Mouse (Mus musculus) liver, adult 2 months (tissue): ENCODE results near the gene Nek7. TPM values are rescaled to one million over a fixed set of nuclear protein-coding genes. Genes with fewer than 3 reads are reported as not detected.

Experiments used
- DNase-seq: peaks from one replicate; pipeline ENCODE4 v3.0.0-alpha.2; 2011; ENCODE audit warnings: low read depth, low spot score; ENCODE audit errors: extremely low read depth
- H3K27ac ChIP-seq: fragments of 200-500 bp; replicated peaks from 2 replicates; pipeline ENCODE4 v1.5.1; 2012; ENCODE audit warnings: low read depth, mild to moderate bottlenecking, control low read depth, inconsistent platforms, low read length; ENCODE audit not compliant: insufficient read depth
- H3K27me3 ChIP-seq: fragments of 200-500 bp; 2 replicates; pipeline ENCODE4 v1.6.1; 2012; ENCODE audit warnings: mild to moderate bottlenecking, moderate library complexity, low read length, inconsistent platforms; ENCODE audit not compliant: control insufficient read depth, insufficient read depth
- H3K36me3 ChIP-seq: fragments of 200-500 bp; 2 replicates; pipeline ENCODE4 v1.6.1; 2012; ENCODE audit warnings: low read length, inconsistent platforms; ENCODE audit not compliant: control insufficient read depth, insufficient read depth
- H3K4me1 ChIP-seq: fragments of 200-500 bp; 2 replicates; pipeline ENCODE4 v1.6.1; 2011; ENCODE audit warnings: low read length; ENCODE audit not compliant: control insufficient read depth, insufficient read depth
- H3K4me3 ChIP-seq: fragments of 200-500 bp; 2 replicates; pipeline ENCODE4 v1.5.1; 2011; ENCODE audit warnings: low read depth, mild to moderate bottlenecking, control low read depth, low read length, moderate library complexity; ENCODE audit not compliant: insufficient read depth
- H3K79me2 ChIP-seq: fragments of 200-500 bp; 2 replicates; pipeline ENCODE4 v1.6.1; 2012; ENCODE audit warnings: inconsistent platforms, mild to moderate bottlenecking, low read length, moderate library complexity; ENCODE audit not compliant: control insufficient read depth, insufficient read depth
- H3K9ac ChIP-seq: fragments of 200-500 bp; 2 replicates; pipeline ENCODE4 v1.6.1; 2012; ENCODE audit warnings: low read depth, mild to moderate bottlenecking, control low read depth, inconsistent platforms, low read length
- CTCF ChIP-seq: fragments of 200-500 bp; IDR thresholded peaks from 2 replicates; pipeline ENCODE4 v1.5.1; 2011; ENCODE audit warnings: low read depth, low read length, control low read depth
- POLR2A ChIP-seq: fragments of 200-500 bp; IDR thresholded peaks from 2 replicates; pipeline ENCODE4 v1.6.1; 2011; ENCODE audit warnings: low read length, control low read depth; ENCODE audit not compliant: insufficient read depth; ENCODE audit errors: extremely low read depth
- WGBS: fragments of 180-500 bp; shearing (Covaris S2); methylation state at CpG from one replicate; pipeline ENCODE4 v1.1.7; 2018; 5-methylcytosine and 5-hydroxymethylcytosine counted together
- polyA plus RNA-seq: library from polyadenylated mRNA; depleted of rRNA; stranded (reverse); fragments of >200 nt; gene quantifications from 2 replicates; pipeline ENCODE4 v1.2.3, GENCODE M21; 2012
- total RNA-seq: library from RNA; depleted of rRNA; stranded (reverse); fragments of >200 nt; gene quantifications from 2 replicates; pipeline ENCODE4 v1.2.3, GENCODE M21; 2014

Nek7 gene
- total and polyA plus RNA-seq, 2 experiments: 6.3 to 31.5 TPM

- DNase-seq: peak; percentile 12
- 49% methylated on average over 1 of the region's 1 CpGs for WGBS
- Histone ChIP-seq H3K79me2 (no peaks in the 10 kb centered on the region), H3K4me1 (peaks cover 2% of the 10 kb centered on the region), H3K36me3 (no peaks in the 10 kb centered on the region), H3K27me3 (no peaks in the 10 kb centered on the region), H3K4me3 (no peak overlapping the region), H3K27ac (no peak overlapping the region), H3K9ac (no peak overlapping the region)
- TF ChIP-seq CTCF (no peak), POLR2A (no peak)
These were observed 3.9 kb upstream of the Nek7 start for GRCm38 (mm10) chr1:138623870-138624269.

GRCm38 (mm10) chr1:138622831-138623230, 2.9 kb upstream of the Nek7 start:
- no peak overlapping the region for H3K4me3 ChIP-seq
- no peak for DNase-seq
- H3K4me1 ChIP-seq: peaks cover 4% of the 10 kb centered on the region
- no peaks in the 10 kb centered on the region for H3K36me3 ChIP-seq
- 81% methylated on average over 5 of the region's 5 CpGs for WGBS
- H3K79me2 ChIP-seq: no peaks in the 10 kb centered on the region
- H3K9ac ChIP-seq: no peak overlapping the region
- TF ChIP-seq CTCF (no peak), POLR2A (no peak)
- H3K27ac ChIP-seq: no peak overlapping the region
- no peaks in the 10 kb centered on the region for H3K27me3 ChIP-seq

- TF ChIP-seq POLR2A (no peak), CTCF (no peak)
- H3K4me1 ChIP-seq: peaks cover 4% of the 10 kb centered on the region
- H3K36me3 ChIP-seq: no peaks in the 10 kb centered on the region
- no peak overlapping the region for H3K27ac ChIP-seq
- H3K27me3 ChIP-seq: no peaks in the 10 kb centered on the region
- DNase-seq: peak; percentile 57
- 75% methylated on average over 3 of the region's 3 CpGs for WGBS
- no peak overlapping the region for H3K4me3 ChIP-seq
- no peak overlapping the region for H3K9ac ChIP-seq
- H3K79me2 ChIP-seq: no peaks in the 10 kb centered on the region
These were observed 2.5 kb upstream of the Nek7 start for GRCm38 (mm10) chr1:138622431-138622830.

- peak; percentile 98 for DNase-seq
These were observed 598 bp downstream of the Nek7 start for GRCm38 (mm10) chr1:138619114-138619971.

GRCm38 (mm10) chr1:138618012-138618354, 2.0 kb downstream of the Nek7 start:
- peak; percentile 84 for DNase-seq
- 4% methylated on average over 11 of the region's 11 CpGs for WGBS
- TF ChIP-seq POLR2A (no peak), CTCF (peak; percentile 34; the same call in 1 of the 2 replicates)
- Histone ChIP-seq H3K4me3 (peak overlapping the region; percentile 50), H3K4me1 (peaks cover 10% of the 10 kb centered on the region), H3K9ac (peak overlapping the region; percentile 50), H3K36me3 (peaks cover 7% of the 10 kb centered on the region; the same call in 1 of the 2 replicates), H3K79me2 (peaks cover 14% of the 10 kb centered on the region; the same call in 1 of the 2 replicates), H3K27me3 (no peaks in the 10 kb centered on the region), H3K27ac (peak overlapping the region; percentile 68)

More at GRCm38 (mm10) chr1:138619114-138619971, 598 bp downstream of the Nek7 start:
- Histone ChIP-seq H3K4me3 (peak overlapping the region; percentile 66), H3K27me3 (no peaks in the 10 kb centered on the region), H3K36me3 (peaks cover 4% of the 10 kb centered on the region; the same call in 1 of the 2 replicates), H3K27ac (peak overlapping the region; percentile 84), H3K79me2 (peaks cover 14% of the 10 kb centered on the region; the same call in 1 of the 2 replicates), H3K9ac (peak overlapping the region; percentile 88), H3K4me1 (peaks cover 10% of the 10 kb centered on the region)
- peak; percentile 56; the same call in 1 of the 2 replicates for TF ChIP-seq POLR2A
- no peak for TF ChIP-seq CTCF
- under 1% methylated on average over 80 of the region's 83 CpGs for WGBS

- DNase-seq: no peak
- 5% methylated on average over 17 of the region's 17 CpGs for WGBS
- Histone ChIP-seq H3K36me3 (peaks cover 7% of the 10 kb centered on the region; the same call in 1 of the 2 replicates), H3K79me2 (peaks cover 14% of the 10 kb centered on the region; the same call in 1 of the 2 replicates), H3K27ac (peak overlapping the region; percentile 76), H3K4me1 (peaks cover 10% of the 10 kb centered on the region), H3K4me3 (peak overlapping the region; percentile 50), H3K9ac (peak overlapping the region; percentile 65), H3K27me3 (no peaks in the 10 kb centered on the region)
- no peak for TF ChIP-seq POLR2A
- no peak for TF ChIP-seq CTCF
These were observed 2.5 kb downstream of the Nek7 start for GRCm38 (mm10) chr1:138617279-138618011.
